Mouse (Mus musculus): Measurements from ENCODE around the gene Sorbs1. TPM values are rescaled to one million over a fixed set of nuclear protein-coding genes. Genes with fewer than 3 reads are reported as not detected.

Gene Sorbs1
- polyA plus RNA-seq, 1 experiment from 2014 or later = 94.7 TPM

DNA sequence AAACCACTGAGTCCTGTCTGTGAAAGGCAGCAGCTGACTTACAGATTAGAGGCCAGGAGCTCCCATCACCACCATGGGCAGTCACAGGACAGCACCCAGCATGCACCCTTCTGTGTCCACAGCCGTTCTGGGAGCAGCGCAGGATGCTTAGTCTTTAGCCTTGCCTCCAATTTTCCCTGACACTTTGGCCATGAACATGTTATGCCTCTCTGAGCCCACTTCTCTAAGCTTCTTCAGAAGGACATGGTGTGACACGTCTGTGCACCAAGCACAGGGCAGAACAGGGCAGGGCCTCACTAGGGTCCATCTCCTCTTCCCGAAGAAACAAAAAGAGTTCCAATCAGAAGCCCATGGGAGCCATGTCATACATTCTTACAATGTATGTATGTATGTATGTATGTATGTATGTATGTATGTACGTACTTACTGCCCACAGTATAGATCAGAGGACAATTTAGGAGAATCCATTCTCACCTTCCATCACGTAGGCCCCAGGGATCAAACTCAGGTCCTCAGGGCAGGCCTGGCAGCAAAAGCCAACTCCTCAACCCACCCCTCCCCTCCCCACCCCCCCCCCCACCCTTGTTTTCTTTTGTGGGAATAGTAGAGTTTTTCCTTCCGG, 266.8 kb downstream of the Sorbs1 start:
- Histone ChIP-seq H3K27me3 (replicated peaks) (no peaks in the 10 kb centered on the region), H3K27ac (replicated peaks) (no peak overlapping the region), H3K4me2 (no peak overlapping the region), H3K9ac (replicated peaks) (no peak overlapping the region), H3K4me1 (no peaks in the 10 kb centered on the region), H3K36me3 (no peaks in the 10 kb centered on the region), H3K9me3 (replicated peaks) (no peaks in the 10 kb centered on the region), H3K4me3 (replicated peaks) (no peak overlapping the region)
- no peak for ATAC-seq (ENCODE audit: low FRiP score)
- WGBS = 94% methylated on average over 7 of the region's 7 CpGs

Other genes starting within 250 kb of the Sorbs1 start
- 12.8 and 117 TPM in 2 replicates for gene Pdlim1, start 241.9 kb downstream of the Sorbs1 start, polyA plus RNA-seq (2015; fragmentation: Nextera tagmentation; extraction: Ambion mirVana)
- 43.0 and 49.1 TPM in 2 replicates for gene Aldh18a1, start 74.7 kb upstream of the Sorbs1 start, polyA plus RNA-seq (2015; fragmentation: Nextera tagmentation; extraction: Ambion mirVana)
- gene Tctn3, start 98.5 kb upstream of the Sorbs1 start, polyA plus RNA-seq (2015; fragmentation: Nextera tagmentation; extraction: Ambion mirVana) = 13.7 and 14.8 TPM in 2 replicates
- gene Entpd1, start 98.6 kb upstream of the Sorbs1 start, polyA plus RNA-seq (2015; fragmentation: Nextera tagmentation; extraction: Ambion mirVana) = 7.0 and 10.4 TPM in 2 replicates
- gene Cc2d2b, start 235.0 kb upstream of the Sorbs1 start, polyA plus RNA-seq (2015; fragmentation: Nextera tagmentation; extraction: Ambion mirVana) = 0.23 and 0.55 TPM in 2 replicates

All from neural tube, embryonic 15.5 days (tissue).